Mouse (Mus musculus) frontal cortex, adult (tissue): ENCODE measurements around the gene Pdc.
"Not testable (repeated sequence)": the region's sequence is repeated elsewhere in the genome, so short reads cannot be mapped to it uniquely, and the experiment has no call there.

ENCODE experiments used
- ATAC-seq: cut with Nextera tagmentation; 2 replicates; pipeline ENCODE4 v1.9.2; 2017; ENCODE audit warnings: mild to moderate bottlenecking, moderate library complexity, mixed read lengths; ENCODE audit not compliant: low TSS enrichment

Pdc gene

GRCm38 (mm10) chr1:150319205-150319604, at the start of gene Pdc:
TSS of gene Pdc (plus strand) at chr1:150319417.
- no peak for ATAC-seq

GRCm38 (mm10) chr1:150294051-150294450, 25.2 kb upstream of the Pdc start:
- ATAC-seq, result not testable (repeated sequence)

DNA sequence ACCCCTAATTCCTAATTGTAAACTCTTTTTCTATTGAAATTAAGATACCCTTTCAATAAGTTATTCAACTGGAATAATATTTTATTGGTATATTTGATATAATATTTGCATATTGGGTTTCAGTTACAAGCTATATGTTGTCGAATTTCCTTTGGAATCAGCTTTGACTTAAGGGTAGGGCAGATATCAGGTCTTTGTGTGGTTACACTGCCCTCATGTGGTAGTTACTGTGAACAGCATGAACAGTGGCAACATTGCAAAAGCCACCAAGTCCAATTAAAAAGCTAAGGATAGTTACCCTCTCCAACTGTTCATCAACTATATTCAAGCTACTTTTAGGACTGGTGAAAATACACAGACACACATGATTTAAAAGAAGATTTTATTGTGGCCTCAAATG, 11.6 kb upstream of the Pdc start:
- ATAC-seq, result peak; percentile 83

DNA sequence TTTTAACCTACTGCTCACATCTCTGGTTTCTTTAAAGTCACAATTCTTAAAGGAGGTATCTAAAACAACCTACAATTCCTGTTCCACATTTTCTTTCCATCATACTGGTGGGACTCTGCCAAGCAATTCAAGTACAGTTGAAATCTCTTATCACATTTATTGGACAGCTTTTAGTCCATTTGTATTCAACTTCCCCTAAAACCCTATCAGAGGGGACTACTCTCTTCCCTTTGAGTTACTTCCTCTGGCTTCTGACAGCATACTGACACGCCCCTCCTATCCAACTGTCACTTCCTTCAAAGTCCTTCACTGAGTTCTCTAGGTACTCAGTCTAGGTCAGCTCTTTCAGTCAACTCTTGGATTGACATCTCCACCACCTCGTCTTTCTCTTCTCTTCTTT, 15.9 kb downstream of the Pdc start:
- ATAC-seq, result no peak

DNA sequence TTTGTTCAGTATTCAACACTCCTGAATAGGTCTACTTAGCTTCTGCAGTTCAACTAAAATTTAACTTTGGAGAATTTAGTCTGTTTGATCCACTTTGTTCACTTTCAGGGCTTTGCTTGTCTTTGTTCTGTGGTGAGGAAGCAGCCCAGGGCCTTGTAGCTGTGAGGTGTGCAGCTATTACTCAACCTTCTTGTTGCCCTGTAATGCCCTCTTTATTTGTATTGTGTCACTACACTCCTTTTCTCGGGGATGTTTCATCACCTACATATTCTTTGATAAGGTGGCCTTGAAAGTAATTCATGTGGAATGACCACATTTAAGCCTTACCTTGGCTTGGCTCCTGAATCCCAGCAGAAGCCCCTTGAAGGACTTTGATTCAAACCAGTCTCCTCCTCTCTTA, 41.6 kb downstream of the Pdc start:
- ATAC-seq, result no peak

DNA sequence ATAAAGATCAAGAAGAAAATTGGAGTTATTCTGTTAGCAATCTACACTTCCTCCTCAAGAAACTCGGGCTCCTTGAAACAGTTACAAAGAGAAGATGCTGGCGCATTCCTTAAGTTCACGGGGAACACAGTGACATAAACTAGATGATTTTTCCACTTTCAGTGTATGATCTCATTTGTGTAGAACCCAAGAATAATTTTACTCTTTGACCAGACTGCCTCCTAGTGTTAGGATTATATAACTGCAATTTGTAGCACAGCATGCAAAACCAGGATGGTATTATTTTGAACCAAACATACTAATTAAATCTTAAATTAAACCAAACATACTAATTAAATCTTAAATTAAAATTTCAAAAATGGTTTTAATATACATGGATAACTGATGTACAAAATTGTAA, 53.7 kb downstream of the Pdc start:
- no peak for ATAC-seq

DNA sequence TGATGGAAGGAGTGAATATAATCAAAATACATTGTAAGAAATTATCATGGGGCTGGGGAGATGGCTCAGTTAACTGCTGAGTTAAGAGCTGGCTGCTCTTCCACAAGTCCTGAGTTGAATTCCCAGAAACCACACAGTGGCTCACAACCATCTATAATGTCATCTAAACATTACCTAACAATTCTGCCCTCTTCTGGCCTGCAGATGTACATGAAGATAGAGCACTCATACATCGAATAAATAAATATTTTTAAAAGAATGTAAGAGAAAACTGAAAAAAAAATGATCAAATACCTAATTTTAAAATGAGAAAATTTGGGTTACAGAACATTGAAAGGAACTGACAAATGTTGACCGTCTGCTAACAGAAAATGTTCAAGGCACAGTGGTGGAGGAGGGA, 55.0 kb downstream of the Pdc start:
- no peak for ATAC-seq
